Mouse (Mus musculus): ENCODE measurements at regions not wholly inside any gene's neighbourhood (a gene's known extent, or its start where the extent isn't known, plus 50 kb on each side); places are given as distances from the start of the nearest gene placed in this dataset.

DNA sequence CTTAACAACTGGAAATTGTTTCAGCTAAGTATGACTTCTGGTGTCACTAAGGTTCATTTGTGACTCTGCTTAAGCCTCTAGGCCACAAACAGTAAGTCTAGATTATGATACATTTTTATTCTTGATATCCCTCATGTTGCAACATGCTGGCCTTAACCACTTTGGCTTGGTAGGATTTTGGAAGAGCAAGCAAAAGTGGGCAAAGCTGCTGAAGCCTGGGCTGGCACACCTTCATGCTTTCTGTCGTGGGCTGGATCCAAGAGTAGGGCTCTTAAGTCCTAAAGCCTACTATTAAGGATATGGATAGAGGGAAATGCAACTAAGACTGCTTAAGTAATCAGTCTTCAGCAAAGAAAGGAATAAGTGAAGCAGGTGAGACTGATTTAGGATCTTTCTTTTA lies 923.6 kb downstream of the Slc22a22 start:
- TF ChIP-seq CTCF (IDR thresholded peaks at IDR 0.05; ENCODE audit: control insufficient read depth, insufficient read depth, insufficient replicate concordance, low read depth, low read length): no peak
- TF ChIP-seq POLR2A (IDR thresholded peaks at IDR 0.05; ENCODE audit: control insufficient read depth, low read depth, low read length): no peak

Measured in testis, adult 2 months (tissue).